Mouse (Mus musculus) ES-E14 (cell line): ENCODE measurements around the gene Cox6b1.

Experiments
- ZC3H11A ChIP-seq: IDR thresholded peaks from 2 replicates; pipeline ENCODE4 v1.6.1; 2012; ENCODE audit warnings: low read depth, mild to moderate bottlenecking, inconsistent platforms, low read length, borderline replicate concordance
- ZNF384 ChIP-seq: IDR thresholded peaks from 2 replicates; pipeline ENCODE4 v1.6.1; 2012; ENCODE audit warnings: low read depth, low read length, inconsistent platforms

DNA sequence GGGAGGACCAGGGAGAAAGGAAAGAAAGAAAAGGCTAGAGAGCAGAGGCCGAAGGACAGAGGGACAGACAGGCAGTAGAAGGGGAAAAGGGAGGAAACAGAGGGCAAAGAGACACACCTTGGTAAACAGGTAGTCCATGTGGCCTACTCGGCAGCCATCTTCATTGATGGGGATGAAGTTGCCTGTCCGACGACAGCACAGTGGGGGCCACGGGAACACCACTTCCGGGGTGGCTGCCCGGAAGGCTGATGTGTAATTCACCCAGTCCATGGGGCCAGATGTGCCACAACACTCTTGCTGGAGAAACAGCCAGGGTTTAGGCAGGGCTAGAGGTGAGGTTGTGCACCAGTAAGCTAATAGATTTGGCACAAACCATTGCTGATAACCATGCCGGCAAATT is 21.0 kb downstream of the Cox6b1 start:
- no peak for TF ChIP-seq ZC3H11A
- no peak for TF ChIP-seq ZNF384
